Mouse (Mus musculus) ES-CJ7 (cell line): ENCODE data around the gene Ccdc88c.
A peak's percentile ranks its signal among the peaks of the same experiment; 100 is the strongest.

ENCODE experiments used
- DNase-seq: peaks from one replicate; pipeline ENCODE4 v3.0.0; 2011; ENCODE audit warnings: low read depth, low spot score

The Ccdc88c gene

GRCm38 (mm10) chr12:100997830-100998563 is 30.9 kb downstream of the Ccdc88c start:
- peak; percentile 31 for DNase-seq

GRCm38 (mm10) chr12:100996378-100996898 is 32.4 kb downstream of the Ccdc88c start:
- DNase-seq: peak; percentile 96

GRCm38 (mm10) chr12:100995607-100996377 is 33.1 kb downstream of the Ccdc88c start:
- no peak for DNase-seq

GRCm38 (mm10) chr12:100994140-100995015 is 34.5 kb downstream of the Ccdc88c start:
- no peak for DNase-seq

- no peak for DNase-seq
These were observed 35.7 kb downstream of the Ccdc88c start for GRCm38 (mm10) chr12:100993146-100993545.

- no peak for DNase-seq
These were observed 36.4 kb downstream of the Ccdc88c start for GRCm38 (mm10) chr12:100992505-100992904.

GRCm38 (mm10) chr12:100991119-100991518 is 37.7 kb downstream of the Ccdc88c start:
- no peak for DNase-seq

- DNase-seq: no peak
These were observed 38.6 kb downstream of the Ccdc88c start for GRCm38 (mm10) chr12:100990291-100990690.

- DNase-seq: no peak
These were observed 39.0 kb downstream of the Ccdc88c start for GRCm38 (mm10) chr12:100989780-100990288.

GRCm38 (mm10) chr12:100988324-100989130 is 40.3 kb downstream of the Ccdc88c start:
- no peak for DNase-seq

- no peak for DNase-seq
These were observed 42.4 kb downstream of the Ccdc88c start for GRCm38 (mm10) chr12:100986423-100986822.

- no peak for DNase-seq
These were observed 43.1 kb downstream of the Ccdc88c start for GRCm38 (mm10) chr12:100985793-100986157.

GRCm38 (mm10) chr12:100985050-100985792 is 43.6 kb downstream of the Ccdc88c start:
- no peak for DNase-seq

- DNase-seq: no peak
These were observed 45.3 kb downstream of the Ccdc88c start for GRCm38 (mm10) chr12:100983565-100983964.

GRCm38 (mm10) chr12:100982217-100982616 is 46.6 kb downstream of the Ccdc88c start:
- DNase-seq: no peak

- DNase-seq: no peak
These were observed 48.3 kb downstream of the Ccdc88c start for GRCm38 (mm10) chr12:100980551-100981008.

- DNase-seq: no peak
These were observed 49.2 kb downstream of the Ccdc88c start for GRCm38 (mm10) chr12:100979616-100980015.

GRCm38 (mm10) chr12:100977958-100978725 is 50.7 kb downstream of the Ccdc88c start:
- DNase-seq: no peak

GRCm38 (mm10) chr12:100977551-100977950 is 51.3 kb downstream of the Ccdc88c start:
- DNase-seq: no peak
